Mouse (Mus musculus): ENCODE results near the gene Rgp1. TPM values are rescaled to one million over a fixed set of nuclear protein-coding genes. Genes with fewer than 3 reads are reported as not detected.

Gene Rgp1
- total RNA-seq, 2 experiments from 2014 or later: 20.0 to 24.3 TPM

DNA sequence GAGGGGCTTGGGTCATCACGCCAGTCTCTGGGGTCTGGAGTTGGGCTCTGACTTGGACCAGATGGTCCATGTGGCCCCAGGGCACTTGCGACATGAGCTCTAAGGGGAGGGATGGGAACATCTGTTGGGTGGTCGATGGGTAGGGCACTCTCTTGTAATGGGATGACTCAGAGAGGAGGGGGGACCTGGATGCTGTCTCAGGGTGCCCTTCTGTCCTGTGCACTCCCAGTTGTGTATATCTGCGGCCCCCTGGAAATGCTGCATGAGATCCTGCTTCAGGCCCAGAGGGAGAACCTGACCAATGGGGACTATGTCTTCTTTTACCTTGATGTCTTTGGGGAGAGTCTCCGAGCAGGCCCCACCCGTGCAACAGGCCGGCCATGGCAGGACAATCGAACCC is 54.8 kb downstream of the Rgp1 start:
- DNase-seq: no peak
- intact Hi-C loops (cut with DNase I): loop anchor here (5.0 kb wide), 1 partner anchor 229 kb away; no protein-coding TSS in a partner anchor
- no peak for TF ChIP-seq CTCF (IDR thresholded peaks at IDR 0.05)
- H3K4me3 ChIP-seq: no peak overlapping the region; the same call in 1 of the 2 replicates
- no peak overlapping the region; the same call in 1 of the 2 replicates for H3K27ac ChIP-seq

DNA sequence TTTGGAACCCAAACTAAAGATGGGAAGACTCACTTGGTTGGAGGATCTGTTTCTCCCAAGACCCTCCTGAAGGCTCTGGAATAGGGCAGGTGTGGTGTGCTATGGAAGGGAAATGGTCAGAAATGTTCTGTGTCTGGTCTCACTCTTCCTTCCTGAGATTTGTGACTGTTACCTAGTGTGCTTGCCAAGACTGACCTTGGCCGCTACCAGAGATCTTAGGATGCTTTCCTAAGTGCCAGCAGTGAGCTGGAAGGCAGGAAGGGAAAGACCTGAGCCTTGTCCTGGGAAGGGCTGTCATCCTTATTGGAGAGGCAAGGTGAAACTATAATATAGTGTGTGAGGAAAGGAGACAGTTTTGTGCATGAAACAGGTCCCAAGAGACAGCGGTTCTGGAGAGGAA is 55.2 kb downstream of the Rgp1 start:
- Histone ChIP-seq H3K27ac (no peak overlapping the region; the same call in 1 of the 2 replicates), H3K4me3 (no peak overlapping the region)
- intact Hi-C loops (cut with DNase I): loop anchor here (5.0 kb wide), 1 partner anchor 229 kb away; no protein-coding TSS in a partner anchor
- TF ChIP-seq CTCF (IDR thresholded peaks at IDR 0.05): no peak
- DNase-seq: no peak

DNA sequence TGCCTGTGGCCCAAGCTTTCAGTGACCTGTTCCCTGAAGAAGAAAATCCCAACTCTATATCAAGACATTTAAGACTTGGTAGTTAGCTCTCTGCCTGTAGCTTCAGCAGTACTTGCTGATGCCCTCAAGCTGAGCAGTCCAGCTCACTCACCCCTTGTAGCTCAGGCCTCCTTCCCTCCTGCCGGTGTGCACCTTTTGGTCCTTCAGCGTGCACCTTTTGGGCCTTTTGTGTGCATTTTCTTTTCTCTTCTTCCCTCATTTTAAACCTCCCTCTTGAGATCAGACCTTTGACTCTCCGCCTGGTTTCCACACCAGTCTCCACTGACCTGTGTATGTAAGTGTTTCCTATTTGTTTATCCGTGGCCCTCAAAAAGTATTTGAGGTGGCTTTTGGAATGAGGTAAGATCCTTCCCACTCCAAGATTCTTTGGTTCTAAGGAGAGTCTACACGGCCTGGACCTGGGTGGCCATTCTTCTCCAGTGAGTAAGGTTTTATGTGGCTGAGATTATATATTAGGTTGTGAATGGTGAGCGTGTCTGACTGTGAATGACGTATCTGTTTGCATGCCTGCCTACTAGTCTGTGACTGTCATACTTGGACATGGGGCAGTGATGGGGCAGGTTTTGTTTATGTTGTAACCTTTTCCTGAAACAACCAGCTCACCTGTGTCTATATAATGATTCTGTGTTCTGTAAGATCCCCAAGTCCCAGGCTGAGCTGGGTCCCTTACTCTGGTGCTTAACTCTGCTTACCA is 56.3 kb downstream of the Rgp1 start:
- no peak for DNase-seq
- no peak overlapping the region for H3K27ac ChIP-seq
- no peak overlapping the region for H3K4me3 ChIP-seq
- TF ChIP-seq CTCF (IDR thresholded peaks at IDR 0.05): no peak
- intact Hi-C loops (cut with DNase I): loop anchor here (5.0 kb wide), 1 partner anchor 228 kb away; no protein-coding TSS in a partner anchor

DNA sequence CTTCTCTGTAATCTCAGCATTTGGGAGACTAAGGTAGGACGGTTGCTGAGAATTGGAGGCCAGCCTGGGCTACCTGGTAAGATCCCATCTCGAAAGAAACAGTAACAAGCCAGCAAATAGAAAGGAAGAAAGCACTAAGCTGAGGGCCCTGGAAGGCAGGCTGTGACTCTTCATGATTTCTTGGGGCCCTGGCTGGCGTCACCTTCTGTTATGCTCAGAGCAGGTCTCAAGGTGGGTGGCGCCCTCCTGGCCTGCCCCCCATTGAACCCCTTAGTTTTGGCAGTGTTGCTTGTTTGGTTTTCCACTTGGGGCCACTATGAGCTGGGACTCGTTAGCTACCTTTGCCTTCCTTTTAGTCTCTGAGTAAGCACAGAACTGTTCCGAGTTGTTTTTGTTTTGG is 58.2 kb downstream of the Rgp1 start:
- DNase-seq: peak; percentile 8

More for the DNA sequence above, 58.2 kb downstream of the Rgp1 start:
- H3K4me3 ChIP-seq: no peak overlapping the region
- TF ChIP-seq CTCF (IDR thresholded peaks at IDR 0.05): no peak
- intact Hi-C loops (cut with DNase I): no loop called here
- H3K27ac ChIP-seq: no peak overlapping the region

Small RNA genes lying within 50 kb of the gene (microRNA-seq; reads per million reads assigned to microRNA genes)
- gene Gm25262: not detected

Other genes with a start within 250 kb of the Rgp1 start
- 10 to 100 TPM; 19.0 to 29.6 TPM for gene Rusc2, start 196.7 kb upstream of the Rgp1 start, total RNA-seq (2021)
- gene Fam166b, start 149.6 kb upstream of the Rgp1 start, total RNA-seq (2021): not detected
- gene Tesk1, start 136.8 kb upstream of the Rgp1 start, total RNA-seq (2021): 10 to 100 TPM; 55.7 to 57.8 TPM
- gene Cd72, start 124.1 kb upstream of the Rgp1 start, total RNA-seq (2021): not detected
- gene Sit1, start 95.0 kb upstream of the Rgp1 start, total RNA-seq (2021): not detected
- gene Ccdc107, start 85.8 kb upstream of the Rgp1 start, total RNA-seq (2021): 10 to 100 TPM; 26.3 to 27.8 TPM
- gene Arhgef39, start 79.0 kb upstream of the Rgp1 start, total RNA-seq (2021): not detected
- 1 to 10 TPM; 3.7 to 4.8 TPM for gene Car9, start 71.7 kb upstream of the Rgp1 start, total RNA-seq (2021)
- over 10,000 TPM in 1 of 2 experiments, 1,000 to 10,000 TPM in 1; 4,293 to 10,756 TPM for gene Tpm2, start 55.0 kb upstream of the Rgp1 start, total RNA-seq (2021)
- 10 to 100 TPM; 40.3 to 47.4 TPM for gene Creb3, start 16.4 kb upstream of the Rgp1 start, total RNA-seq (2021)
- 10 to 100 TPM; 52.3 to 62.4 TPM for gene Tln1, start 16.0 kb upstream of the Rgp1 start, total RNA-seq (2021)
- 1 to 10 TPM; 4.8 to 5.5 TPM for gene Gba2, start 158 bp downstream of the Rgp1 start, total RNA-seq (2021)
- under 1 TPM in 1 of 2 experiments, not detected in 1; 0.45 TPM for gene Msmp, start 5.8 kb downstream of the Rgp1 start, total RNA-seq (2021)
- 10 to 100 TPM; 32.4 to 51.4 TPM for gene Npr2, start 53.2 kb downstream of the Rgp1 start, total RNA-seq (2021)
- under 1 TPM in 1 of 2 experiments, not detected in 1; 0.31 TPM for gene Spag8, start 74.9 kb downstream of the Rgp1 start, total RNA-seq (2021)
- gene Hint2, start 77.8 kb downstream of the Rgp1 start, total RNA-seq (2021): 10 to 100 TPM; 35.8 to 47.9 TPM
- 10 to 100 TPM in 1 of 2 experiments, 1 to 10 TPM in 1; 8.4 to 14.9 TPM for gene Tmem8b, start 90.3 kb downstream of the Rgp1 start, total RNA-seq (2021)
- gene Fam221b, start 90.4 kb downstream of the Rgp1 start, total RNA-seq (2021): under 1 TPM; 0.08 to 0.15 TPM
- gene Olfr70, start 122.1 kb downstream of the Rgp1 start, total RNA-seq (2021): not detected
- gene Olfr71, start 131.5 kb downstream of the Rgp1 start, total RNA-seq (2021): not detected
- 1 to 10 TPM; 1.1 to 2.4 TPM for gene Hrct1, start 148.5 kb downstream of the Rgp1 start, total RNA-seq (2021)
- 1 to 10 TPM; 1.4 to 2.3 TPM for gene Spaar, start 151.3 kb downstream of the Rgp1 start, total RNA-seq (2021)
- gene Olfr159, start 192.3 kb downstream of the Rgp1 start, total RNA-seq (2021): not detected
- gene Olfr156, start 245.2 kb downstream of the Rgp1 start, total RNA-seq (2021): not detected

All from gastrocnemius, adult 2 months (tissue).